In genomic region chr7:75744978-75745638, GRCm38 (mm10) we compare ENCODE assay signal across 22 mouse cellular contexts.
DNase-seq lines count a peak whose midpoint lies in the region; ATAC-seq and TF ChIP-seq lines count a peak whose summit lies in the region.
"Had no signal": no experiment of that assay in that cellular context is flagged by ENCODE, and none has a peak within 500 bp of the region (broad histone marks: within the 10 kb centered on the region; RNA-seq: fewer than 3 reads in every experiment).

No protein-coding gene starts in this region.

- peaks cover 42% of the 10 kb centered on the region for H3K4me1 ChIP-seq in heart, embryonic 13.5 days
- no peaks in the 10 kb centered on the region for H3K4me1 ChIP-seq in kidney, postnatal 0 days (replicated peaks; ENCODE audit: insufficient read depth, low read length)
- H3K4me1 ChIP-seq: midbrain, embryonic 15.5 days; neural tube, embryonic 15.5 days had no signal

- H3K9me3 ChIP-seq in heart, embryonic 13.5 days = no peaks in the 10 kb centered on the region
- no peaks in the 10 kb centered on the region for H3K9me3 ChIP-seq in kidney, postnatal 0 days (replicated peaks; ENCODE audit: low read length)
- H3K9me3 ChIP-seq: midbrain, embryonic 15.5 days; neural tube, embryonic 15.5 days had no signal

- peaks cover 94% of the 10 kb centered on the region for H3K36me3 ChIP-seq in heart, embryonic 13.5 days
- H3K36me3 ChIP-seq in kidney, postnatal 0 days (ENCODE audit: insufficient read depth, low read length) = peaks cover 62% of the 10 kb centered on the region

- no peaks in the 10 kb centered on the region for H3K27me3 ChIP-seq in heart, embryonic 13.5 days (replicated peaks)
- H3K27me3 ChIP-seq in kidney, postnatal 0 days (ENCODE audit: insufficient read depth, low read length) = no peaks in the 10 kb centered on the region
- H3K27me3 ChIP-seq: midbrain, embryonic 15.5 days; neural tube, embryonic 15.5 days had no signal

- H3K27ac ChIP-seq in heart, embryonic 13.5 days (replicated peaks) = peak overlapping the region; percentile 46
- 0 out of 2 replicates have a peak overlapping the region, but pooled peaks have one; percentile 19 for H3K27ac ChIP-seq in kidney, postnatal 0 days
- H3K27ac ChIP-seq: liver, embryonic 14.5 days; macrophage; midbrain, embryonic 15.5 days; neural tube, embryonic 15.5 days had no signal

- no peak overlapping the region for H3K4me3 ChIP-seq in heart, embryonic 13.5 days
- H3K4me3 ChIP-seq in kidney, postnatal 0 days (replicated peaks; ENCODE audit: low read depth, low read length) = no peak overlapping the region
- H3K4me3 ChIP-seq: midbrain, embryonic 15.5 days; neural tube, embryonic 15.5 days had no signal

- TF ChIP-seq CTCF in kidney, postnatal 0 days (IDR thresholded peaks at IDR 0.05; ENCODE audit: low read depth) = no peak

- intact Hi-C loops in heart, postnatal 25 days (cut with DNase I) = loop anchor here (5.0 kb wide), 1 partner anchor 82 kb away; no protein-coding TSS in a partner anchor

- 46% methylated on average over 7 of the region's 7 CpGs for WGBS in heart, embryonic 13.5 days
- WGBS in kidney, postnatal 0 days = 82% methylated on average over 7 of the region's 7 CpGs

- ATAC-seq in heart, embryonic 13.5 days (ENCODE audit: extremely low read depth, insufficient number of reproducible peaks, low FRiP score, low TSS enrichment) = no peak
- ATAC-seq in kidney, postnatal 0 days (replicated peaks; ENCODE audit: low FRiP score, low read depth) = no peak
- peak; percentile 65 for ATAC-seq in CD4-positive, CD25-positive, alpha-beta regulatory T cell, adult 4 months
- ATAC-seq: forebrain, embryonic 14.5 days; hindbrain, embryonic 16.5 days; intestine, embryonic 16.5 days; midbrain, embryonic 15.5 days had no signal

- H3K9ac ChIP-seq in heart, embryonic 13.5 days = no peak overlapping the region
- no peak overlapping the region for H3K9ac ChIP-seq in kidney, postnatal 0 days (ENCODE audit: low read depth, low read length)
- H3K9ac ChIP-seq: liver, embryonic 14.5 days; midbrain, embryonic 15.5 days; neural tube, embryonic 15.5 days had no signal

- H3K4me2 ChIP-seq in heart, embryonic 13.5 days = no peak overlapping the region
- H3K4me2 ChIP-seq in kidney, postnatal 0 days (ENCODE audit: low read length) = no peak overlapping the region
- H3K4me2 ChIP-seq: midbrain, embryonic 15.5 days; neural tube, embryonic 15.5 days had no signal

- no peak for DNase-seq in heart, postnatal 25 days (ENCODE audit: low spot score)
- no peak for DNase-seq in kidney, postnatal 0 days (ENCODE audit: low spot score)
- no peak for DNase-seq in kidney, postnatal 36 days
- peak; percentile 50 for DNase-seq in induced T-regulatory cell, adult 2 months (ENCODE audit: low read depth)
- no peak for DNase-seq in cerebellum, postnatal 14 days
- DNase-seq: adrenal gland, postnatal 25 days; cerebellum, adult 18-20 months; liver; lung, adult 2 months; right cerebral cortex, postnatal 25 days; spleen, adult 18-20 months; thymus, adult 2 months; thymus, postnatal 36 days had no signal
